Mouse (Mus musculus) ES-Bruce4 (cell line): ENCODE results near the gene Podn.

Experiments
- CTCF ChIP-seq: IDR thresholded peaks from one replicate; pipeline ENCODE4 v1.8.1; 2011; ENCODE audit warnings: low read depth, low read length
- POLR2A ChIP-seq: IDR thresholded peaks from one replicate; pipeline ENCODE4 v1.8.1; 2011; ENCODE audit warnings: low read length; ENCODE audit not compliant: insufficient read depth

GRCm38 (mm10) chr4:108052673-108053072, 43.6 kb downstream of the Podn start:
- TF ChIP-seq CTCF (no peak), POLR2A (no peak)
